Mouse (Mus musculus): Measurements from ENCODE around the gene Tmco5. TPM values are rescaled to one million over a fixed set of nuclear protein-coding genes. Genes with fewer than 3 reads are reported as not detected.
A peak's percentile ranks its signal among the peaks of the same experiment; 100 is the strongest.

Tmco5 gene
- polyA plus RNA-seq, 1 experiment from 2014 or later = not detected

GRCm38 (mm10) chr2:116936371-116936770, 57.9 kb downstream of the Tmco5 start:
- H3K4me3 ChIP-seq (ENCODE audit: low read length) = no peak overlapping the region
- H3K4me2 ChIP-seq (replicated peaks; ENCODE audit: low read depth, low read length) = no peak overlapping the region
- H3K9ac ChIP-seq (ENCODE audit: low read depth, low read length) = no peak overlapping the region
- ATAC-seq (ENCODE audit: low FRiP score, low TSS enrichment) = no peak
- H3K36me3 ChIP-seq (ENCODE audit: control insufficient read depth, insufficient read depth, low read length) = no peaks in the 10 kb centered on the region
- 55% methylated on average over 2 of the region's 2 CpGs for WGBS
- no peak overlapping the region for H3K27ac ChIP-seq (ENCODE audit: low read depth, low read length)
- no peaks in the 10 kb centered on the region for H3K27me3 ChIP-seq (ENCODE audit: control insufficient read depth, insufficient read depth, low read length)
- H3K4me1 ChIP-seq (ENCODE audit: control insufficient read depth, insufficient read depth, low read length) = peaks cover 10% of the 10 kb centered on the region; the same call in 1 of the 2 replicates
- H3K9me3 ChIP-seq (ENCODE audit: control insufficient read depth, low read length) = no peaks in the 10 kb centered on the region

GRCm38 (mm10) chr2:116937166-116937565, 58.7 kb downstream of the Tmco5 start:
- no peak for ATAC-seq (ENCODE audit: low FRiP score, low TSS enrichment)
- Histone ChIP-seq H3K36me3 (ENCODE audit: control insufficient read depth, insufficient read depth, low read length) (no peaks in the 10 kb centered on the region), H3K9ac (ENCODE audit: low read depth, low read length) (no peak overlapping the region), H3K27me3 (ENCODE audit: control insufficient read depth, insufficient read depth, low read length) (no peaks in the 10 kb centered on the region), H3K9me3 (ENCODE audit: control insufficient read depth, low read length) (no peaks in the 10 kb centered on the region), H3K4me1 (ENCODE audit: control insufficient read depth, insufficient read depth, low read length) (peaks cover 11% of the 10 kb centered on the region), H3K27ac (ENCODE audit: low read depth, low read length) (no peak overlapping the region), H3K4me3 (ENCODE audit: low read length) (no peak overlapping the region), H3K4me2 (replicated peaks; ENCODE audit: low read depth, low read length) (no peak overlapping the region)
- 97% methylated on average over 1 of the region's 1 CpGs for WGBS

GRCm38 (mm10) chr2:116941816-116942215, 63.3 kb downstream of the Tmco5 start:
- Histone ChIP-seq H3K9ac (ENCODE audit: low read depth, low read length) (no peak overlapping the region), H3K27ac (ENCODE audit: low read depth, low read length) (peak overlapping the region; percentile 38; the same call in 1 of the 2 replicates), H3K9me3 (ENCODE audit: control insufficient read depth, low read length) (no peaks in the 10 kb centered on the region), H3K27me3 (ENCODE audit: control insufficient read depth, insufficient read depth, low read length) (no peaks in the 10 kb centered on the region), H3K4me3 (ENCODE audit: low read length) (no peak overlapping the region), H3K4me1 (ENCODE audit: control insufficient read depth, insufficient read depth, low read length) (peaks cover 3% of the 10 kb centered on the region; the same call in 1 of the 2 replicates), H3K4me2 (replicated peaks; ENCODE audit: low read depth, low read length) (no peak overlapping the region), H3K36me3 (ENCODE audit: control insufficient read depth, insufficient read depth, low read length) (no peaks in the 10 kb centered on the region)
- peak; percentile 68 for ATAC-seq (ENCODE audit: low FRiP score, low TSS enrichment)
- 64% methylated on average over 3 of the region's 3 CpGs for WGBS

Other genes starting within 250 kb of the Tmco5 start
- gene Spred1, start 242.7 kb downstream of the Tmco5 start, polyA plus RNA-seq (2014; fragmentation: Nextera tagmentation; extraction: Ambion mirVana) = 20.2 and 23.0 TPM in 2 replicates